Mouse (Mus musculus): ENCODE measurements around the gene Tmem33. TPM values are rescaled to one million over a fixed set of nuclear protein-coding genes. Genes with fewer than 3 reads are reported as not detected.

Gene Tmem33
- 10 to 100 TPM; 21.0 to 73.9 (median 43.4) TPM for total RNA-seq (2018; cell fraction: chromatin; rRNA removed)
- total RNA-seq (2018; cell fraction: cytosol; rRNA removed), result 10 to 100 TPM; 35.8 to 69.1 (median 46.0) TPM
- 10 to 100 TPM; 37.0 to 85.4 (median 49.4) TPM for total RNA-seq (2018; cell fraction: nucleus; rRNA removed)
- 56.1 to 63.7 TPM (median 62.8 TPM) in 3 replicates for polyA plus RNA-seq (2018)

DNA sequence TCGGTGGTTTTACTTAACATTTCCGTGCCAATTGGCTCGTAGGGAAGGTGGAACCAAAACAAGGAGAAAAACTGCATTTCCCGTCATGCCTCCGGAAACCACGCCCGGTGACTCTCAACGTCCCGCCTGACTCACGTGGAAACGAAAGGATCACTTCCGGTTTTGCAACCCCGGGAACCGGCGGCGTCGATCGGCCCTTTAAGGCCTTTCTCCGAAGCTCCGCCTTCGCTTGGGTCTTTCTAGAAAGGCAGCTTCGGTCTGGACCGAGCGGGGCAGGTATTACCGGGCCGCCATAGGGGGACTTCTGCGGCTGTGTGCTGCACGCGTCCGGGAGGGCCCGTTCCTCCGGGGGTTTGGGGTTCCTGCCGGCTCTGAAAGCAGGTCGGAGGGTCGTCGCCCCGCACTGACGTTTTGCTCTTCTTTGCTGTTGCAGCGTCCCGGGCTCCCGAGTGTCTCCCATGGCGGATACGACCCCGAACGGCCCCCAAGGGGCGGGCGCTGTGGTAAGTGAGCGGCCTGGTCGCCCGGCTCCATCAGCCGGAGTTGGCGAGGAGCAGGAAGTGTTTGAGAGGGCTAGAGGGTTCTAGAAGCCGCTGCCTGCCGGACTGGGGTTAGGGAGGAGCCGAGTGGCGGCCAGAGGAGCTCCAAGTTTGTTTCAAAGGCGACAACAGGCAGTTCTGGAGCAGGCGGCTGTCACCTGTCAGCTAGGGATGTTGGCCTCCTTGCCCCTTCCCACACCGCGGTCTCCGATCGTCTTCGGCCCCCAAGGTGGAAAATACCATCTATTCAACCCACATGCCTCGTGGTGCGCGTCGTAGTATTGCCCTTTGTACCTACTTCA, at the start of gene Tmem33:
Gene Tmem33, plus strand, starts transcription at position 35 of the 841 bp plus-strand sequence.
- under 1% methylated on average over 66 of the region's 67 CpGs for WGBS (ENCODE audit: missing documents)
- Histone ChIP-seq H3K36me3 (ENCODE audit: inconsistent target) (peaks cover 15% of the 10 kb centered on the region), H3K27ac (peak within 1 kb of the TSS; percentile 66), H3K79me2 (ENCODE audit: inconsistent target) (peaks cover 48% of the 10 kb centered on the region), H3K4me3 (ENCODE audit: inconsistent target) (peak within 1 kb of the TSS; percentile 78)

DNA sequence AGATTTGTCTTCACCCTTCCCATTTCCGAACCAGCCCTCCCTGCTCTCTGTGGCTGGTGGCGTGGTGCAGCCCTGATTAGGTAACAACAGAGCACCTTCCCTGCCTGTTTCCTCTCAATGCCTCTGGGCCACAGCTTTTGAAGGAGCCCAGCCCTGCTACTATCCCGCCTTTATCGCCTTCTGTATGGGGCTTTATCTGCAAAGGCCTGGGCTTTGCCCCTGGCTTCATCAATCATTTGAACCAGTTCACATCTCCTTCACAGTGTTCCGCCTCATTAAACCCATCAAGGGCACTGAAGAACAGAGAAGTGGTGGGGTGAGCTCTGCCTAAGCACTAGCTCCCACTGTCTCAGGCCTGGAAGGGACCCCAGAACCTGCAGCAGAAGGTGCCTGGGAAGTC, 47.2 kb upstream of the Tmem33 start:
- Histone ChIP-seq H3K79me2 (ENCODE audit: inconsistent target) (no peaks in the 10 kb centered on the region), H3K27ac (no peak overlapping the region), H3K4me3 (ENCODE audit: inconsistent target) (no peak overlapping the region), H3K36me3 (ENCODE audit: inconsistent target) (no peaks in the 10 kb centered on the region)
- WGBS (ENCODE audit: missing documents), result 75% methylated on average over 5 of the region's 5 CpGs

DNA sequence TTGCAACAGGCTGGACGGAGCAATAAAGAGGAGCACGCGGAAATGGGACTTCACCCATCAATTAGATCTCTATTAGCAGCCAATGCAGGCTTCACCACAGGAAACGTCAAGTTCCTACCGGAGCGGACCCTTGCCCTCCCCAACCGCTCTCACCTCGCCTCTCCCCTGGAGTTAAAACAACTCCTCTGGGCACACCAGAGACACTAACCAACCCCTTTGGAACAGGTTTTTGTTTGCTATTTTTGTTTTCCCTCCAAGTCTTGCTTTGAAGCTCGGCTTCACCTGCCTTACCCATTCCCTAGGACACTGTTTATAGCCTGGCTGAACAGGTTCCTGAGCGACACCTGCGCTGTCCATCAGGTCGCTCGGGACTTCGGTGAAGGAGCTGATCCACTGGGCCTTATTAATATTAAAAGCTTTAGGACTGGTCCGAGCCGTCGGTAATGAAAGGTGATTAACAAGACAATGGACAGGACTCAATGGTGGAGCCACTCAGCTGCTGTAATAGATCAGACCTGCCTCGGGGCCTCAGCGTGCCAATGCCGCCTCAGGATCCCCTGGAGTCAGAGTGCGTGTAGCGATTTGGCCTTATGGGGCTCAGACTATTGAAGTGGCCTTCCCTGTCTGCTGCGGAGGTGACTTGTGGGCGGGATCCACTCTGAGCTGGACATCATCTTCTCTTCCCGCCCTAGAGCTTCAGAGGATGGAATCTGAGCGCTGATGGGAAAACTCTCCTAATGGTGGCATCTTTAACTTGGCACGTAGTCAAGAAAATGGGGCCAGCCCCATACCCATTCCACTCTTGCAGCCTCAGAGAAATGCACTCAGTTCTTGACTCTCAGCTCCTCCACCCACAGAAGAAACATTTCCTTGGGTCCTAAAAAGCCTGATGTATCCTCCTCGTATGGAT, 45.0 kb upstream of the Tmem33 start:
- WGBS (ENCODE audit: missing documents), result 8% methylated on average over 28 of the region's 28 CpGs
- no peak overlapping the region for H3K4me3 ChIP-seq (ENCODE audit: inconsistent target)
- H3K27ac ChIP-seq, result no peak overlapping the region
- H3K36me3 ChIP-seq (ENCODE audit: inconsistent target), result no peaks in the 10 kb centered on the region
- no peaks in the 10 kb centered on the region for H3K79me2 ChIP-seq (ENCODE audit: inconsistent target)

DNA sequence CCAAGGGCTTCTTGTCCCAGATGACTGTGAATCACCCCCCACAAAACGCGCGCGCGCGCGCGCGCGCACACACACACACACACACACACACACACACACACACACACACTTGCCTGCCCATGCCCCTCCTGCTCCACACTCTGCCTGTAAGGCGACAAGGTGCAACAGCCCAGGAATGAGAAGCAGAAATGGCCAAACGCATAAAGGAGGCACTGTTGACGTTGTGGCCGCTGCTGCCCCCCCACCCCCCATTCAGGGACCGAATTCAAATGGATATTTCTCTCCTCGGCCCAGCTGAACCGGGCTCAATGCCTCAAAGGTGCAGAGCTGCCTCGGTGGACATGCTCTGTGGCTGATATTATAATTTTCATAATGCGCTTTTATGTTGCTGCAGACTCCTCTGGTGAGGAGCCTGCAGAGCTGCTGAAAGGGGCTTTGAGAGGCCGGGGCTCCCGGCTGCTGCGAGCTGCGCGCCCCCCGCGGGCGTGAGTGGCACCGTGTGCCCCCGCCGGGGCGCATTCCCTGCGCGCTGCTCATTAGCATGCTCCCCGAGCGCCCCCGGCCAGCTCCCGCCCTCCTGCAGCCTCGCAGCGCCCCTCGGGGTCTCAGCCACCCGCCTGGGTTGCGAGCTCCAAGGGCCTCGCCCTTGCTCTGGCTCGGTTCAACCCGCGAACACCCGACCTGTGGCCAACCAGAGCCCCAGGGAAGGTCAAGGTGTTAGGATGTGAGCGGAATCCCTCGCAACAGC, 44.2 kb upstream of the Tmem33 start:
- no peaks in the 10 kb centered on the region for H3K36me3 ChIP-seq (ENCODE audit: inconsistent target)
- 5% methylated on average over 49 of the region's 49 CpGs for WGBS (ENCODE audit: missing documents)
- H3K79me2 ChIP-seq (ENCODE audit: inconsistent target), result no peaks in the 10 kb centered on the region
- no peak overlapping the region for H3K27ac ChIP-seq
- no peak overlapping the region for H3K4me3 ChIP-seq (ENCODE audit: inconsistent target)

DNA sequence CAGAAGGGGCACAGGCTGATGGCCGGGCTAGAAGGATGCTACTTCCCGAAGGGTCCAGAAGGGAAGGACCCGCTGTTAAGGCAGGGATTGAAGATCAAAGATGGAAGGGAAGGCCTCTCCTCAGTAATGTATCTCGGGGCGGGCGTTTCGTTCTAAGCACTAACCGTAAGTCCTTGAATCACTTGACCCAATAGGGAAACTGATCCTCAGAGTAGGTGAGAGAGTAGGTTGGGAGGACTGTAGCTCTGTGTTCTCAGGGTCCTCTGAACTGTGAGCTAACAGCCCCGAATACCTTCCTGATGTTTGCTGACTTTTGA, 43.6 kb upstream of the Tmem33 start:
- no peak overlapping the region for H3K4me3 ChIP-seq (ENCODE audit: inconsistent target)
- WGBS (ENCODE audit: missing documents), result 8% methylated on average over 7 of the region's 9 CpGs

DNA sequence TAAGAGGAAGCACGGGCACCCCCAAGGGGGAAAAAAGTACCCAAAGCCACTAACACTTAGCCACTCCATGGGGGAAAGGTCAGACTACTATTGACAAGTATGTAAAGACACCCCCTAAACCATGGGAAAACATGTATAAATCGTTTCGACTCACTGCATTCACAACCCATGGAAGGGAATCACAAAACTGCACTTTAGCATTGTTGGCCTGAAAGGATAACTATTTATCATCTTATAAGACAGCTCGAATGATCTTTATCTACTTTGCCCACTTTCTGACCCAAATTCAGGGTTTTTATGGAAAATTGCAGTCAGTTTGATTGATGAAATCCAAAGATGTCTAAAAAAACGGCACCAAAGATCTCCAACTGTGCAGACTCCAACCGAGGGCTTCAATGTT, 38.5 kb upstream of the Tmem33 start:
- Histone ChIP-seq H3K79me2 (ENCODE audit: inconsistent target) (no peaks in the 10 kb centered on the region), H3K36me3 (ENCODE audit: inconsistent target) (no peaks in the 10 kb centered on the region), H3K4me3 (ENCODE audit: inconsistent target) (no peak overlapping the region), H3K27ac (no peak overlapping the region)
- WGBS (ENCODE audit: missing documents), result 17% methylated on average over 6 of the region's 6 CpGs

More for the DNA sequence above, 43.6 kb upstream of the Tmem33 start:
- Histone ChIP-seq H3K27ac (no peak overlapping the region), H3K79me2 (ENCODE audit: inconsistent target) (no peaks in the 10 kb centered on the region), H3K36me3 (ENCODE audit: inconsistent target) (no peaks in the 10 kb centered on the region)

DNA sequence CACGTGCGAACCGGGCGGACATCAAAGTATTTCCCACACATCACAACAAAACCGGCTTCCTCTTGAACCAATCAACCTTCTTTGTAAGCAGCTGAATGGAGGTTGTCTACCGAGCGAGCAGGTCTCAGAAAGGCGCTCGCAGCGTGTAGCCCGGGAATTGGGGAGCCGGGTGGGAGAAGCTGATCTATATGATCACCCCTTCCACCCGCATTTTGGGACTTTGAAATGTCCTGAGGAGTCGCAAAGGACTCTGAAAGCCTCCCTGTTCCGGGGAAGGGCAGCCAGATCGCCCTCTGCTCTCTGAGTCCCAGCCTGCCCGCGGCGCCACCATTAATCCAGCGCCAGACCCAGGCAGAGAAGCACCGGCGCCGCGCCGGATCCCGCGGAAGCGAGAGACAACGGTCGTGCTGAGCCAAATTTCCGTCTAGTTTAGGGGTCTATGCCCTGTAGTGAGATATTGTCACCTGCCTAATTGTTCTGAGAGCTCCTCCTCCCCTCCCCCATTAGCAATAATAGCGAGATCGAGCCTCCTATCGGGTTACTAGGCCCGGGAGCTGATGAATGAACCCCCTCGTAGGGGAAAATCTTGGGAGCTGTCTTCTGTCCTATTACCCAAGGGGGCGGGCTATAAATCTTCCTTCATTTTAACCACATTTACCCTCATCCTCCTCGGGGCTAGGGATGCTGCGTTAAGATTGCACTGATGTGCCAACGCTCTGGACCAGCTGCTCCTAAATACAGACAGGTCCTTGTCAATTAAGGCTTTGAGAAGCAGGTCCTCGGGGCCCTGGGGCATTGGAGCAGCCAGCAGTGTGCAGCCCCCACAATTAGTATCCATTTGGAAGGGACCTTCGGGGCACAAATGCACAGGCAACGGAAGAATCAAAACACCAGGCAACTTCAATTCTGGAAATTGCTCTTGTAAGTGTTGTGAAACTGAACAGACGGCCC, 37.6 kb upstream of the Tmem33 start:
- Histone ChIP-seq H3K4me3 (ENCODE audit: inconsistent target) (no peak overlapping the region), H3K79me2 (ENCODE audit: inconsistent target) (no peaks in the 10 kb centered on the region), H3K27ac (no peak overlapping the region), H3K36me3 (ENCODE audit: inconsistent target) (no peaks in the 10 kb centered on the region)
- WGBS (ENCODE audit: missing documents), result 8% methylated on average over 44 of the region's 44 CpGs

DNA sequence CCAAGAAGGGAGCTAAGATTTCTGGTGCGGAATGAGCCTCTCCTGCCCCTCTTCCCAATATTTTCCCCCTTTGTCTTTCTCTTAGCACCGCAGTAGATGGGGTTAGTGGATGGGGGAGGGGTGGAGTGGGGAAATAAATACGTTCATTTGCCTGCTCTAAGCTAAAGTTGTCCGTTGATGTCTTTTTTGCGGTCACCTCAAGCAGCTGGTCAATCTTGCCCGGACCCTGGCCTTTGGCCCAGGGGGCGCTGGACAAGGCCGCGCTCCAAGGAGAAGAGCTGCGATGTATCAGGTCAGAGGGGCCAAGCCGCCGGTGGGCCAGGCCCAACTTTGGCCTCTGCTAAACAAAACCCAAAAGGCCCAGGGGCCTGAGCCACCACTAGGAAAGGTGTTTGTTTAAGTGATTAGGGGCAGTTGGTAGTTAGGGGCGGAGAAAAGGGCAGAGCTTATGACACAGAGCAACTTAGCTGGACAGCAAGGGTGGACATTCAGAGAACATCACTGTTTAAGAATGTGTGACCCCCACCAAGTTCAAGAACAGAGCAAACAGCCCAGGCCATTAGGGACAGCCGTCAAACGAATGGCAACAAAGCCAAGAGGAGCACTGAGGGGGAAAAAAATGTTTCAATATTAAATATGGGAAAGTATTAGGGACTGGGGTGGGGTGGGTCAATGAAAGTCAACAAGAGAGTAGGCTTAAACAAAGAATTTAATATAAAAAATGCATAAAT, 36.8 kb upstream of the Tmem33 start:
- no peak overlapping the region for H3K27ac ChIP-seq
- H3K79me2 ChIP-seq (ENCODE audit: inconsistent target), result no peaks in the 10 kb centered on the region
- WGBS (ENCODE audit: missing documents), result 34% methylated on average over 15 of the region's 15 CpGs
- no peak overlapping the region for H3K4me3 ChIP-seq (ENCODE audit: inconsistent target)
- no peaks in the 10 kb centered on the region for H3K36me3 ChIP-seq (ENCODE audit: inconsistent target)

DNA sequence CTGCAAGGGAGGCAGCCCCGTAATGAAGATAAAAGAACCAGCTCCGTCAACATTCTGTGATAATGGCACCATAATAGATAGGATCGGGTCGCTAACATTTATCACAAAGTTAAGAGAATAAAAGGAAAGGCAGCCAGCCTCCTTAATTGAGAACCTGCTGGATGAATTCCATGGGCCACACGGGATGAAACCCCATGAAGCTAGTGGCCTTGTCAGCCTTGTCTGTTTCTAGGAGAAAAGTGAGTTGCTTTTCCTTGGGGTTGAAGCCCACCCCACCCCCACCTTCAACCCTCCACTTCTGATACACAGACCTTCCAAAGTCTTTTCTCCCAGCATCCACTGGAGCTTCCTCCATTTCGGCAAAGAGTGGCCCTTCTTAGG, 36.3 kb upstream of the Tmem33 start:
- Histone ChIP-seq H3K27ac (no peak overlapping the region), H3K4me3 (ENCODE audit: inconsistent target) (no peak overlapping the region), H3K36me3 (ENCODE audit: inconsistent target) (no peaks in the 10 kb centered on the region), H3K79me2 (ENCODE audit: inconsistent target) (no peaks in the 10 kb centered on the region)
- 38% methylated on average over 6 of the region's 6 CpGs for WGBS (ENCODE audit: missing documents)

DNA sequence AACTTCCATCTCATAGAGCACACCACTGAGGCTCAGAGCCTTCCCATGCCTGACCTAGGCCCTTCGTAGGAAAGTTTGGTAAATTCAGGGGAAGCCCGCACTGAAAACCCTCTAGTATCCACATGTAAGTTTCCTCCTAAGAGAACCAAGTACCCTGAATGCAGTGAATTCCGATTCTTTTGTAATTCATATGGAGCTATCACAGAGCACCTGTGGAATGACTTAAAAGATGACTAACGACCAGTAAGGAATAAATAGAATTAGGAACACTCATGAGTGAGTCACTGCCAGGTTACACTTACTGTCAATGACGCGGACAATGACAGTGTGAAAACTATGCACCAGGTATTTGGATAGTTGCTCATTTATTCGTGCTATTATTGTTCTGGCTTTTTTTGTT, 34.6 kb upstream of the Tmem33 start:
- no peaks in the 10 kb centered on the region for H3K79me2 ChIP-seq (ENCODE audit: inconsistent target)
- H3K27ac ChIP-seq, result no peak overlapping the region
- H3K4me3 ChIP-seq (ENCODE audit: inconsistent target), result no peak overlapping the region
- no peaks in the 10 kb centered on the region for H3K36me3 ChIP-seq (ENCODE audit: inconsistent target)
- WGBS (ENCODE audit: missing documents), result 50% methylated on average over 7 of the region's 7 CpGs

DNA sequence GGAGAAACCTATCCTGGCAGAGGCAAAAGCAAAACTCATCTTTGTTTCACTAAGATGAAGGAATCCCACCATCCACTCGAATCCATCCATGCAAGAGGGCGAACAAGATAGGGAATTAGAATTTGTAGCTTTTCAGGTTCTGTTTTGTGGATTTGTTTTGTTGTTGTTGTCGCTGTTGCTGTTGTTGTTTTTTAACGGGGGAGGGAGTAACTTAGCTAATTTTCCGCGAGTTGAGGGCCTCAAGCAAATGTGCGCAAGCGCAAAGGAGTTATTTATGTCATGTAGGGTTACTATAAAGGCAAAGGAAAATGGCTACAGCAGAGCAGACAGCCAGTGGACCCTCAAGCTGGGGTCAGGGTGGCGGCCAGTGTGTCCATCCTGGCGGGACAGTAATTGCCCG, 33.1 kb upstream of the Tmem33 start:
- H3K4me3 ChIP-seq (ENCODE audit: inconsistent target), result no peak overlapping the region
- WGBS (ENCODE audit: missing documents), result 23% methylated on average over 11 of the region's 11 CpGs

DNA sequence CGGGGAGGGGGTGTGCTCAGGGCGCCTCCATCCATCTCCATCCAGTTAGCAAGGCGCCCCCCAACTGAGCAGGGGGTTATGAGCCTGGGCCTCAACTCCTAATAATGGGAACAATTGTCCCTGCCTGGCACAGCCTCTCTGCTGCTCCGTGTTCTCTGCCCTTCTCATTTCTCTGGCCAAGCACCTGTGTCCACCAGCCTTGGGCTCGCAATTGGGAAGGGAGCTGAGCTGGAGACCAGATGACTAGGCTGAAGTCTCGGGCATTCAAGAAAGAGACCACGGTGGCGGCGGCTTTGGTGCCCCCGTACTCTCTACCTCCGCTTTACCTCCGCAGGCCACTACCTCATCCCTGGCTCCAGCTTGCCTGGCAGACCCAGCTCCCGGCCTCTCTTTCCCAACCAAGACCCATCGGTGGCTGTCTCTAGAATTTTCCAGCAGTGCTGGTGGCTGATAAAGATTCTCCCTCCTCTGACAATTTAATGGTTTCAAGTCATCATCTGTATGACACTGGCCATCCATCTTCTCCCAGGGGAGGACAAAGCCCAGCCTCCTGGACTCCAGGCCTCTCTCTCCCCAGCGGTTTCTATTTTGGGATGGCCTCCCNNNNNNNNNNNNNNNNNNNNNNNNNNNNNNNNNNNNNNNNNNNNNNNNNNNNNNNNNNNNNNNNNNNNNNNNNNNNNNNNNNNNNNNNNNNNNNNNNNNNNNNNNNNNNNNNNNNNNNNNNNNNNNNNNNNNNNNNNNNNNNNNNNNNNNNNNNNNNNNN, 32.5 kb upstream of the Tmem33 start:
- no peak overlapping the region for H3K4me3 ChIP-seq (ENCODE audit: inconsistent target)
- H3K36me3 ChIP-seq (ENCODE audit: inconsistent target), result no peaks in the 10 kb centered on the region
- H3K79me2 ChIP-seq (ENCODE audit: inconsistent target), result no peaks in the 10 kb centered on the region
- 12% methylated on average over 15 of the region's 15 CpGs for WGBS (ENCODE audit: missing documents)
- H3K27ac ChIP-seq, result no peak overlapping the region

More for the DNA sequence above, 33.1 kb upstream of the Tmem33 start:
- H3K27ac ChIP-seq, result no peak overlapping the region
- no peaks in the 10 kb centered on the region for H3K79me2 ChIP-seq (ENCODE audit: inconsistent target)
- H3K36me3 ChIP-seq (ENCODE audit: inconsistent target), result no peaks in the 10 kb centered on the region

Data from macrophage (primary cell).